Mouse (Mus musculus): ENCODE measurements at regions not wholly inside any gene's neighbourhood (a gene's known extent, or its start where the extent isn't known, plus 50 kb on each side); places are given as distances from the start of the nearest gene placed in this dataset.

DNA sequence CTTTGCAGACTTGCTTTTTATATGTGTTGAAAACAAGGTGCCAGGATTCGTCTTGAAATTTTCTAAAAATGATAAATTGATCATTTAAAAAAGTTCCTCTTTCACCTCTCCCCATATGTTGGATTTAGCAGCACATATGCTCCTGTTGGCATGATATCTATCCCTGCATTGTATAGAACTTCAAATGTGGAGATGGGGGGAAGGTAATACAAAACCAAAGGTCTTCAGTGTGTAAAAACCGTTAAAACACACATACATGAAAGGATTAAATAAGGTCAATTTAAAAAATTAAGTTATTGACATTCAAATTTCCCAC is 345.0 kb upstream of the Lcorl start:
- TF ChIP-seq POLR2A (IDR thresholded peaks at IDR 0.05; ENCODE audit: borderline replicate concordance, low read depth, low read length) (no peak), CTCF (IDR thresholded peaks at IDR 0.05; ENCODE audit: low read depth, low read length) (no peak)

All from bone marrow macrophage, adult 2 months (primary cell).